Mouse (Mus musculus) kidney, postnatal 25 days (tissue): ENCODE data around the gene Faf1.
"Not testable (repeated sequence)": the region's sequence is repeated elsewhere in the genome, so short reads cannot be mapped to it uniquely, and the experiment has no call there.

Experiments used
- DNase-seq, 2 experiments: peaks; one replicate each; pipeline ENCODE4 v3.0.0; 2021; ENCODE audit warnings: mixed read lengths in 2 of 2

Gene Faf1

DNA sequence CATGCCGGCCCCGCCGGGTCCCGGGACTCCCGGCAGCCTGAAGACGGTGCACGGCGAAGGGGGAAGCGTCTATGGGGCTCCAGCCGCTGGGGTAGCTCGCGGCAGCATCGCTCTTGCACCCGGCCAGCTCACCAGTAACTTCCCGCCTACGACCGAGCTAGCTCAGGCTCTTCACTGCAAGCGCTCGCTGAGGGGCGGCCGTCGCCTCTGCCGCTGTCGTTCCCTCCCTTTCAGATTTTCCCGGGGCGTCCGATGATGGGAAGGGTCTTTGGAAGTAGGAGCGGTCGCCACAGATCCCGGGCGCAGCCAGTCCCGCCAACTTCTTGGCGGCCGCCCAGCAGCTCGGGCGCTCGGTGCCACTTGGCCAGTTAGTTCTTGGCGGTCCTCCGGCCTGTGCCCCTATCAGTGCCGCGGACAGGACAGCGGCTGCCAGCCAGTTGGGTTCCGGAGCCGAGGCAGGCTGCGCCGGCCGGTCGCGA is 10.4 kb upstream of the Faf1 start:
- peak; percentile 60 to 75 for DNase-seq

DNA sequence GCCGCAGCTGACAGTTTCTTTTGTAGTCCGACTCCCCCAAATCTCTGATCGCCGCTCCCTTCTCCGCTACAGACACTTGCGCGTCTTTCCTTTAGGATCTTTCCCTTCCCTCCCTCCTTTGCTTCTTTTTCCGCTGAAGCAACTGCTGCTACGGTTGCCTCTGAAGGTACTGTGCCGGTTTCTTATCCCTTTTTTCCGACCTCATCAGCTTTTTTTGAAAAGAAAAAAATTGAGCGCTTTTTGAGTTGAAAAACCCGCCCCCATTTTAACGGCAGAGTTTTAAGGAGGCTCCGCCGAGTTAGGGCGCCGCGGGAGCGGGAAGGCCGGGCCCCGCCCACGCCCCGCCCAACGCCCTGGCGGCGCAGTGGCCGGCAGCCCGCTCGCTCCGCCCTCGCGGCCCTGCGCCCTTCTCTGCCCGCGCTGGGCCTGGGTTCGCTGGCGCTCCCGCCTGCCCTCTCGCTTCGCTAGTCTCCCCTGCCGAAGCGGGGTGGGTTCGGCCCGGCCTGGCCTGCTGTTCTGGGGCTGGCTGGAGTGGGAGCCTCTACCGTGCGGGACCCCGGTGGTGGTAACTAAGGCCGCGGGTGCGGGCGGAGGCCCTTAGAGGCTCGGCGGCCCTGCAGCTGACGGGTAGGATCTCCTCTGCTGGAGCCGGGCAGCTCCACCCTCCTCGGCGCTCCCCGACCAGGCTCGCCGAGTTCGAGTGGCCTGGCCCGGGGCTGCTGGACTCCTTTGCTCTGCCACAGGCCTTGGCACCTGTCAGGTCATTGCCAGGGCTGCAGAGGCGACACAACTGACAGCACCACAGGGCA is 9.7 kb upstream of the Faf1 start, which contains the start of gene Cdkn2c:
Gene Cdkn2c (minus strand): TSS at position 729 of the 809 bp plus-strand sequence.
- DNase-seq: peak; percentile 88 to 94

GRCm38 (mm10) chr4:109667518-109667917 is 8.9 kb upstream of the Faf1 start:
- no peak for DNase-seq

DNA sequence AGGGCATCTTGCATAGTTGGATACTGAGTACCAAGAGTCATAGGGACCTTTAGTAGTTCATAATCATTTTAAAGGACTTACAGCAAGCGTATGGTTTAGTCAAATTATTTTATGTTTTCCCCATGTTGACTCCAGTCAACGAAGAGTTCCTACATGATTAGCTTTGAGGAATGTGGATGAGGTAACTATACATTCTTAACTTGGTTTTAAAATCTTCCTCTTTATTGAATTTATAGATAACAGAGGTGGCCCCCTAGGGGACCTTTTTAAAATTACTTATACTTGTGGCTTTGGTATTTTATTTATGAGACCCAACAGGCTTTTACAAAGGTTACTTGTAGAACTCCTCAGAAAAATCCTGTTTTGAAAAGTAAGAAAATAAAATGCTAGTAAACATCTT is 6.2 kb upstream of the Faf1 start:
- DNase-seq: no peak

DNA sequence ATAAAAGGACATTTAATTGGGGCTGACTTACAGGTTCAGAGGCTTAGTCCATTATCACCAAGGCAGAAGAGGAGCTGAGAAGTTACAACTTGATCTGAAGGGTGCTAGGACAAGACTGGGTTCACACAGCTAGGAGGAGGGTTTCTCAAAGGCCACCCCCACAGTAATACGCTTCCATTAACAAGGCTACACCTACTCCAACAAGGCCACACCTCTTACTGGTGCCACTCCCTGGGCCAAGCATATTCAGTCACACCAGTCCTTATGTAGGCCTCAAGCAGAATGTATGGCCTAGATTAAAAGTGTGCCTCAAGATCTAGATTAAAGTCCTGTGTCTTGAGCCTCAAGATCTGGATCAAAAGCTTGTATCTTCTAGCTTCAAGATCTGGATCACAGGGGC is 4.4 kb upstream of the Faf1 start:
- no peak for DNase-seq

DNA sequence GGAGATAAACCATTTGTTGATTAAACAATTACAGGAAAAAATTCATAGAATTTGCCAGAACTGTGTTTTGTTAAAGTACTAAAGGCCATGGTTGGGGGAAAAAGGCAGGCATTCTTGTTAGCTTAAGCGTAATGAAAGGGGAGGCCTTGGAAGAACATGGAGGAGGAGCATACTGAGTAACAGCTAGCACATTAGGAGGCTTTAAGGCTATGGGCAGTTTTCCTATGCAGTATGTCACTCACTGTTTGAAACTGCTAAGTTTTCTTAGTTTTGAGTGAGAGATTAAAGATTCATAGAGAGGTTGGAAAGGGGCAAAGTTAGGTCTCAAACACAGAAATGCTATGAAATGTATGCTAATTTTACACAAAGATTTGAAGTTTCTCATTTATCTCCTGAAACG is 2.3 kb upstream of the Faf1 start:
- no peak for DNase-seq

- DNase-seq: no peak
Measured at GRCm38 (mm10) chr4:109677221-109677620, 833 bp downstream of the Faf1 start.

DNA sequence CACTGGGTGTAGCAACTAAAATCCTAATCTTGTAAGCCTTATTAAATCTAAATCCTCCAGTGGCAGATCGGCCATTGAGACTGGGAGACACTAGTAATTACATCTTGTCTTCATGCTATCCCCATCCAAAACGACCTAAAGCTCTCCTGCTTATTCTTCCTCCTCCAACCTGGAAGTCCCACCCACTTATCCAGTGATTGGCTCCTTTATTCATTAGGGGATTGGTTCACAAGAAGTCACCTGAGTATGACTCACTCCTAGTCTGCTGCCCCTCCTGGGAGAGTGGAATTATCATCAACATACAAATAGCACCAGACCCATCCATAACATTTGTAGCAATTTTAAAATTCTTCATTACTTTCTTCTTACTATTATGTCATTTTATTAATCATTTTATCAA is 7.2 kb downstream of the Faf1 start:
- no peak for DNase-seq

- no peak for DNase-seq
Measured at GRCm38 (mm10) chr4:109692674-109693073, 16.3 kb downstream of the Faf1 start.

DNA sequence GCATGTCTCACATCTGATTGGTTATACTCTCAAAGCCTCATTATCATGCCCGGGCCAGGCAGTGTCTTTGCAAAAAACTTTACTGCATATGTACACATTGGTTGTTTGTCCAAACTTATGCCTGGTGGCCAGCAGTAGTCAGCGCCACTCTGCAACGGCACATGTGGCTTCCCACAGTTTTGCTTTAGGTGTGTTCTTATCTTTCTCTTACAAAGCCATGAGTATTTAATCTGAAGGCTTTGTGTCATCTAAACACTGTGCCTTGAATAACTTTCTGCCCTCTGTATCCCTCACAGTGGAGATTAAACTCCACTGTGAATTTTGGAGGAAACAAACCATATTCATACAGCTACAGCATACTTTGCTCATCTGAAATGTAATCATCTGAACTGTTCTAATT is 24.3 kb downstream of the Faf1 start:
- not testable (repeated sequence) for DNase-seq

DNA sequence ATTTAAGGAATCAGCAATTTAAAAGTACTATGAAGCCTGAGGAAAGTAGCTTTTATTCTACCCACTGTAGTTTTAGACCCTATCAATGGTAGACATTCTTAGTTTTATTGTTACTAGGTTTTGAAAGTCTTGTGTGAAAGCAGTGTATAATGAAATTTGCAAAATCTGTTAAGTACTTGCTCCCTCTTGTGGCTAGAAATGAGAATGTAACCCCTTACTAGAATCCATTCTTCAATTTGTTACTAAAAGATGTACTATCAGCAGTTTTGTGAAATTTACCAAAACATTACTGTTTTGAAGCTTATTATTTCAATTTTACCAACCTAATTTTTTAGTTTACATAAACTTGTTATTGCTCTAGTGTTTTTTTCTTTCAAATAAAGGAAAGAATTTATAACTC is 27.2 kb downstream of the Faf1 start:
- DNase-seq: no peak

DNA sequence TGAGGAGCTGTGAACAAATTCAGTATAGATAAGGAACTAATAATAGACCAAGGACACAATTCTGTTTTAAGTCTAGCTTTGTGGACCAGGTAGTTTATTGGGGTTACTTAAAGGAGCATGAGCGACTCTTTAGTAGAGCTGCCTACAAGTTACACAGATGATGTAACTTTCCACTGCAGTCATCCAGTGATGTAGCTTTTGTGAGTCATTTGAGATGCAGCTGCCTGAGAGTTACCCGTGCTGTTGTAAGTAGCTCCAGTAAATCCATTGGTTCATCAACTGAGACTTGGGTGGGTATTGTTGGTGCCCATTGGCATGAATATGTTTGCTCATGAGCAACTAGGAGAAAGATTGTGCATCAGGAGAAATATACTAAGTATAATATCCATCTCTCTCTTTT is 29.0 kb downstream of the Faf1 start:
- DNase-seq: no peak

- DNase-seq: no peak
Measured at GRCm38 (mm10) chr4:109719281-109719680, 42.9 kb downstream of the Faf1 start.

DNA sequence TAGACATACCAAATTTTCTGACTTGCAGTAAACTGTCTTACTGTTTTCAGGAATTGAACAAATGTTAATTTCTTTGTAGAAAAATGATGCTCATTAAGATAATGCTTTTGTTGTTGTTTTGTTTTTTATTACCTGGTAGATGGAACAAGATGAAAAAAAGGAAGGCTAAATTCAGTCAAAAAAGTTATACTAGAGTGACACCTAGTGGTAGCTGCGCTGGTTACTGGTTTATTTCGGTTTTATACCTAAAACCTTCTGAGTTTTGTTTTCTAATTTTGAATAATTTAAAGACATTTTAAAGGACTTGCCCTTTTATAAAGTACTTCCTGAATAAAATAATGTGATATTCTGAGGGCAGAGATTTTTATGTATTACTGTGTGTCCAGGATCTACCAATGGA is 52.9 kb downstream of the Faf1 start:
- peak in 1 of 2 experiments; percentile 67 for DNase-seq

DNA sequence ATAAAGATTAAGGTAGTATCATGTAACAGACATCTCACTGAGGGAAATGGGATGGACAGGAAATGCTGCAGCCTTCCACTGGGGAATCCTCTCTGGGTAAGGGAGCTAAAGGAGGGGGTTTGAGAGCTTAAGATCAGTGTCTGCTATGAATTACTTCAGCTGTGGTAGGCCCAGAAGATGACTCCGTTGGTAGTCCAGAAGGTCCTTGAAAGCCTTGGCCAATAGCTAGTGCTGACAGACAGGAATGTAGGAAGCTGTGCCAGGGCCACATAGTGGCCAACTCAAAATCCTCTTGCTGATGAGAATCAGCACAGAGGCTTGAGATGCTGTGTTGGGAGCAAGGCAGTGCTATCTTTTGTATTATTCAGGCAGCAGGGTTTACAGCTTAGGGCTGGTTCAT is 59.4 kb downstream of the Faf1 start:
- DNase-seq: no peak

- DNase-seq: no peak
Measured at GRCm38 (mm10) chr4:109743984-109744383, 67.6 kb downstream of the Faf1 start.

- peak in 1 of 2 experiments; percentile 69 for DNase-seq
Measured at GRCm38 (mm10) chr4:109759031-109759430, 82.6 kb downstream of the Faf1 start.

- no peak for DNase-seq
Measured at GRCm38 (mm10) chr4:109759901-109760300, 83.5 kb downstream of the Faf1 start.

GRCm38 (mm10) chr4:109760501-109760900 is 84.1 kb downstream of the Faf1 start:
- DNase-seq: no peak

DNA sequence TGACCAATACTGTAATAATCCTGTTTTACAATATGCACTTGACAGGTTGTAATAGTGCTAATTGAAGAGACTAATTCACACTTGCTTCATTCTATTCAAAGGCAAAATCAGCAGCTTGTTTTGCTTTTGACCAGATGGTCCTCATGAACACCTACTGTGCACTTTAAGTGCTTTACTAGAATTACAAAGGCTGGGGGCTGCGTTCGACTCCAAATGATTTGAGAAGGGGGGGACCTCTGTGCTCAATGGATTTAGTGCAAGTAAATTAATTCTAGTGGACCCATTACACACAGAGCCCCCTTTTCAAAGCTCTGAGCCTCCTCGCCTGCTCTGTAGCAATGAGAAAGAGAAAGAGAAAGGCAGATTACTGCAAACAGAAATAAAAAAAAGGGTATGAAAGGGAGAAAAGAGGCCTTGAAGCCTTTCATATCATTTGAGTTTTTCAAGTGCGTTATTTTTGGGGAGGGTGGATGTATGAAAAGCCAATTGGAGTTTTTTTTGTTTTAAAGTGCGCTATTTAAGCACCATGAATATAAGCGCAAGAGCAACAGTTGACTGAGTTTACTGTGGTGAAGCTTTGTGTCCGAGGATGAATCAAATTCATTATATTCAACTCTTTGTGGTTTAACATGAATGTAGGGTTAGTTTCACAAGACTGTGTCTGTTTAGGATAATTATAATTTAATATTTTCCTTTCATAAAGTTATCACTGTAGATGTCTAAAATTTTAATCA is 86.5 kb downstream of the Faf1 start:
- no peak for DNase-seq

DNA sequence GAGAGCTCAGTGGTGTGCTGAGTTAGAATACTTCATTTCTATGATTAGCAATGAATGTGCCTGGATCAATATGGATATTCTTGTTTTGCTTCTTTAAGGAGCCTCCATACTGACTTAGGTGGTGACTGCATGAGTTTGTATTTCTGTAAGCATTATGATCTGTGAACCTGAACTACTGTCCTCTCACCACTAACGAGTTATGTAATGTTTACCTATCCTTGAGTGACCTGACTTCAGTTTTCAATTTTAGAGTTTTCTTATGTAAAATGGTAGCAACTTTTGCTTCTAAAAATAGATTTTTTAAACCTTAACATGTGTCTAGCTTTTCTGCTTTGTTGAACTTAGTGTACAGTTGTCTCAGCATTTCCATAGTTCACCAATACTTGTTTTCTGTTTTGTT is 92.7 kb downstream of the Faf1 start:
- no peak for DNase-seq

DNA sequence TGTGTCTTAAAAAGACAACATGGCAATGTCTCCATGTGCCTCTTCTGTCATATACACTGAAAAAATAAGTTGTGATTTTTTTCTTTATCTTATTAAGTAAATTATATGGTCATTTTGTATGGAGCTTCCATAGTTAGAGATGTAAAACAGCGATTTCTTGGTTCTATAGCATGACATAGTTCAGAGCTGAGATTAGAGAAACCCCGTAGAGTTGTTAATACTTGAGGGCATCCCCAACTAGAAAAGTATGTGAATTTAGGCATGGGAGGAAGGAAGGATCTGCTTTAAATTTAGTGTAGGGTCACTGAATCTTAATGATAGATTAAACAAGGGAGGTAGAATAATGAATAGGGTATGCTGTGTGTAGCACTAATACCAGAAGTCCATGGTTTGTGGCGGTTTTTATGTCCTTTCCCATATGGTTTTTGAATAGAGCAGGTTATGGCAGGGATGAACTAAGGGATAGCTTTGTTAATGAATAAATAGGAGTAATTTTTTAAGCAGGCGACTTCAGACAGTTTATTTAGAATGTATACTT is 106.3 kb downstream of the Faf1 start:
- no peak for DNase-seq

DNA sequence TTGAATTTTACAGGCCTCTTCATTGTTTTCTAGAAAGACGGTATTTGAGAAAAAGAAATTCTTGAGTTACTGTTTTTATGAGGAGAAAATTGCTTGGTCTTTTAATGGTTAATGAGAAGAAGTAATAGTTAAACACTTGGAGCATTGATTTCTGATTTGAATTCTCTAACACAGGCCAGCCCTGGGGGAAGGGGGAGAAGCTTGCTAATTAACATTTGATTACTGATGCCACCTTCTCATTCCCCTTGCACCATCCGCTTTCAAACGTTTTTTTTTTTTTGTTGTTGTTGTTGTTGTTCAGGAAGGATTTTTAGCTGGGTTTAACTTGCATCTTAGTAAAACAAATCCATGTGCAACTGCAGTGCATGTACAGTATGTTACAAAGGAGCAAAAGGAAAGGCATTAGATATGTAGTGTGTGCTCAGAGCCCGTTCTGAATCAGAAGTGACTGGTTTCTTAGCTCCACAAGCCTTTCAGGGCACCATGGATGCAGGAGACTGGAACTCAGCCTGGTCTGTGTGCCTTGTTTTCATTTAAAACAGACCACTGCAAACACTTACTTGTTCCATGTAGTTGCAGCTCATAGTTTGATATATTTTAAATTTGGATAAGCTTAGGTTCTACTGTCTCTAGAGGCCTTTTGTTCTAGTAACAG is 113.1 kb downstream of the Faf1 start:
- no peak for DNase-seq
